Mouse (Mus musculus) stomach, embryonic 16.5 days (tissue): ENCODE results near the gene Mstn. TPM values are rescaled to one million over a fixed set of nuclear protein-coding genes. Genes with fewer than 3 reads are reported as not detected.

Source experiments
- ATAC-seq: fragments of 200-750 bp; cut with Nextera tagmentation; 2 replicates; pipeline ENCODE4 v1.8.0; 2017; ENCODE audit warnings: moderate number of reproducible peaks, moderate TSS enrichment; ENCODE audit not compliant: insufficient read depth, low FRiP score
- H3K27ac ChIP-seq: fragments of 300-500 bp; sonication (generic); 2 replicates; pipeline ENCODE4 v1.5.1; 2014; ENCODE audit warnings: low read length
- H3K27me3 ChIP-seq: fragments of 300-500 bp; sonication (generic); 2 replicates; pipeline ENCODE4 v1.6.1; 2014; ENCODE audit warnings: low read length, control low read depth, mixed read lengths; ENCODE audit not compliant: control insufficient read depth, insufficient read depth
- H3K36me3 ChIP-seq: fragments of 300-500 bp; sonication (generic); 2 replicates; pipeline ENCODE4 v1.6.1; 2014; ENCODE audit warnings: low read length; ENCODE audit not compliant: control insufficient read depth, insufficient read depth
- H3K4me1 ChIP-seq: fragments of 300-500 bp; sonication (generic); 2 replicates; pipeline ENCODE4 v1.6.1; 2014; ENCODE audit warnings: low read length, control low read depth, mixed read lengths; ENCODE audit not compliant: control insufficient read depth, insufficient read depth
- H3K4me2 ChIP-seq: fragments of 300-500 bp; sonication (generic); 2 replicates; pipeline ENCODE4 v1.6.1; 2014; ENCODE audit warnings: low read depth, low read length, mixed read lengths
- H3K4me3 ChIP-seq: fragments of 300-500 bp; sonication (generic); replicated peaks from 2 replicates; pipeline ENCODE4 v1.5.1; 2014; ENCODE audit warnings: mild to moderate bottlenecking, low read length
- H3K9ac ChIP-seq: fragments of 300-500 bp; sonication (generic); 2 replicates; pipeline ENCODE4 v1.6.1; 2014; ENCODE audit warnings: low read length
- H3K9me3 ChIP-seq: fragments of 300-500 bp; sonication (generic); replicated peaks from 2 replicates; pipeline ENCODE4 v1.6.1; 2016; ENCODE audit warnings: low read length, control low read depth; ENCODE audit not compliant: control insufficient read depth
- WGBS: fragments of 180-500 bp; shearing (Covaris S2); extraction: QIAGEN DNeasy Blood & Tissue Kit; methylation state at CpG from one replicate; pipeline ENCODE4 v1.1.7; 2014; 5-methylcytosine and 5-hydroxymethylcytosine counted together
- polyA plus RNA-seq: library from polyadenylated mRNA; unstranded; fragments of >200 nt; fragmentation: Nextera tagmentation; extraction: Ambion mirVana; gene quantifications from 2 replicates; pipeline ENCODE4 v1.2.1, GENCODE M21; 2015

Gene Mstn
- polyA plus RNA-seq, 1 experiment from 2014 or later, result 1.1 TPM

DNA sequence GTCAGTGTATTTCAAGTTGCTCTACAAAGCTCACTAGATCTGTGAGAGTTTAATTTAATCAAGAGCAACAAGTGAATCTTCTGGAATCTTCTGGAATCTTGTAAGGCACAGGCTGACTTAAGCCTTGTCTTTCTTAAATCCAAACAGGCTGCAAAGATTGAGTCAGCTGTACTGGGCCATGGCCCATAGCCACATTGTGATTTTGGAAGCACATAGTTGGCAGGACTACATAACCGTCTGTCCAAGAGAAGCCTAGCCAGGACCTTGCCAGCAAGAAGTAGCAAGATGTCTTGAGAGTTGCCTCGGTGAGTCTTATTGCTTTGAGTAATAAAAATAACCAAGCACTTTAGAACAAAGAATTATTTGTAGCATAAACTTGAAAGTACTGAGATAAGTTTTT lies 18.4 kb downstream of the Mstn start:
- Histone ChIP-seq H3K4me2 (no peak overlapping the region), H3K36me3 (no peaks in the 10 kb centered on the region), H3K4me3 (no peak overlapping the region), H3K4me1 (no peaks in the 10 kb centered on the region), H3K9ac (no peak overlapping the region), H3K27ac (no peak overlapping the region), H3K9me3 (no peaks in the 10 kb centered on the region), H3K27me3 (no peaks in the 10 kb centered on the region)
- ATAC-seq, result no peak
- 77% methylated on average over 2 of the region's 2 CpGs for WGBS

DNA sequence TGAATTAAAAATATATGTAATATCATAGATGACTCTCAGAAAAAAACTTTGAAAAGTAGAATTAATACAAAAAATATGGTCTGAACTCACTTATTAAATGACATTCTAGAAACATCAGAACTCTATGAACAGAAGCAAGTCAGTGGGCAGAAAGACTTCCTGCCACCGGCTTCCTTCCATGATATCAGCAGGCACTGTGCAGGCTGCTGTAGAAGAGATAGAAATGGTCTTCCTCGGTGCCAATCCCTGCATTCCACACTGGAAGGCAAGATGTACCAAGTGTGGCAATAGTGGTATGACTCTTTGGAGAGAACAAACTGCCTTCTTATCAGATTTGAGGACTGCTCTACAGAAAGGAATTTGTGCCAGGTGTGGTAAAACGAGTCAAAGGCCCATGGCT lies 19.2 kb downstream of the Mstn start:
- Histone ChIP-seq H3K4me3 (no peak overlapping the region), H3K36me3 (no peaks in the 10 kb centered on the region), H3K27ac (no peak overlapping the region), H3K9me3 (no peaks in the 10 kb centered on the region), H3K4me1 (no peaks in the 10 kb centered on the region), H3K9ac (no peak overlapping the region), H3K27me3 (no peaks in the 10 kb centered on the region), H3K4me2 (no peak overlapping the region)
- no peak for ATAC-seq
- WGBS, result 71% methylated on average over 3 of the region's 3 CpGs

DNA sequence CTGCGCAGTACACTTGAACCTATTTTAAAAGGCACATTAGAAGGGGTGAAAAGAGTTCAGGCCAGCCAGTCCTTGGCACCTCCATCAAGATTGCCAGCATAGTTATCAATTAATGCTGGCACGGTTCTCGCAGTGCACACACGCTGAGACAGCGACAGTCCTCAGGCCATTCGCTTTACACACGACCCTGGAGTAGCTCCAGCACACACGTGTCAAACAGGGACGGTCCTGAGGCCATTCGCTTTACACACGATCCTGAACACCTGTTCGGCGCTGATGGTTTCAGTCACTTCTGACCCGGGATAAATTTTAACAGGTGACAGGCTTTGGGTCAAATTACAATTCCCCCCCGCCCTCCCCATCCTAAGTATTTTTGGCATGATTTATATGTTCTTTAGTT lies 23.8 kb downstream of the Mstn start:
- WGBS, result 48% methylated on average over 15 of the region's 15 CpGs
- no peaks in the 10 kb centered on the region for H3K9me3 ChIP-seq
- ATAC-seq, result no peak
- H3K4me3 ChIP-seq, result no peak overlapping the region
- H3K9ac ChIP-seq, result no peak overlapping the region
- H3K36me3 ChIP-seq, result no peaks in the 10 kb centered on the region
- no peak overlapping the region for H3K4me2 ChIP-seq
- H3K27me3 ChIP-seq, result no peaks in the 10 kb centered on the region
- no peaks in the 10 kb centered on the region for H3K4me1 ChIP-seq
- no peak overlapping the region for H3K27ac ChIP-seq

DNA sequence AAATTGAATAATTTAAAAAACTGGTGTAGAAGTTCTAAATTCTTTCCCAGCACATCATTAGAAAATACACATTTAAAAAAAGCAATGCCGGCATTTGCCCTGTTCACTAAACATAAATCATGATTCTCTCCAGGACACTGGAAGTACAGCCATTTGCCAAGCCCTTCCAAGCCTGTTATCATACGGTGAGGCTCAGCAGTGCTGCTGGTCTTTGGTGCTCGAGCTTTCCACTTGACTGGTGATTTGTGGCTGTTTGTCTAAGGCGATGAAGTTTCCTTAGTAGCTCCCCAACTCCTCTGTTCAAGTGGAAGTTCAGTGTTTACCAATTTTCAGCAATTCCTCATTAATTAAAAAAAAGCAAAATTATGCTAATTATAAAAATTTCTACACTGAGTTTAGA lies 24.6 kb downstream of the Mstn start:
- no peaks in the 10 kb centered on the region for H3K4me1 ChIP-seq
- no peak overlapping the region for H3K27ac ChIP-seq
- 26% methylated on average over 4 of the region's 4 CpGs for WGBS
- H3K4me2 ChIP-seq, result no peak overlapping the region
- H3K27me3 ChIP-seq, result no peaks in the 10 kb centered on the region
- H3K4me3 ChIP-seq, result no peak overlapping the region
- no peaks in the 10 kb centered on the region for H3K36me3 ChIP-seq
- ATAC-seq, result no peak
- no peak overlapping the region for H3K9ac ChIP-seq
- H3K9me3 ChIP-seq, result no peaks in the 10 kb centered on the region

DNA sequence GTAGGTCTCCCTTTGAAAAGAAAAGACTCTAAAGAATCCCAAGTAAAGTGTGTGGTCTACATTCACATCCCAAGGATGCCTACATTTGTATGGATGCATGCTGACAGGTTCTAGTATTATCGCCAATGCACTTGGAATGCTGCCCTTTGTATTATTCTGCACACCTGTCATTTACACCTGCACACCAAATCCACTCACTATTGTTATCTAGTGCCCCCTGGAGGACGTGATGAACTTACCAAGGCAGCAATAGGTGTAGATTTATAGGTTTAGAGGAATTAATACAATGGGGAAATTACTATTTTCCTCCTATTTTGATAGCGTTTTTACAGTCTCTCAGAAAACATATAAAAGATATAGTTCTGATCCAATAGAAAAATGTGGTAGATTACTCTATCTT lies 31.7 kb downstream of the Mstn start:
- no peak overlapping the region for H3K4me2 ChIP-seq
- WGBS, result 33% methylated on average over 3 of the region's 3 CpGs
- no peaks in the 10 kb centered on the region for H3K27me3 ChIP-seq
- H3K4me1 ChIP-seq, result no peaks in the 10 kb centered on the region
- H3K9ac ChIP-seq, result no peak overlapping the region
- H3K4me3 ChIP-seq, result no peak overlapping the region
- H3K9me3 ChIP-seq, result no peaks in the 10 kb centered on the region
- no peak overlapping the region for H3K27ac ChIP-seq
- no peak for ATAC-seq
- H3K36me3 ChIP-seq, result no peaks in the 10 kb centered on the region

DNA sequence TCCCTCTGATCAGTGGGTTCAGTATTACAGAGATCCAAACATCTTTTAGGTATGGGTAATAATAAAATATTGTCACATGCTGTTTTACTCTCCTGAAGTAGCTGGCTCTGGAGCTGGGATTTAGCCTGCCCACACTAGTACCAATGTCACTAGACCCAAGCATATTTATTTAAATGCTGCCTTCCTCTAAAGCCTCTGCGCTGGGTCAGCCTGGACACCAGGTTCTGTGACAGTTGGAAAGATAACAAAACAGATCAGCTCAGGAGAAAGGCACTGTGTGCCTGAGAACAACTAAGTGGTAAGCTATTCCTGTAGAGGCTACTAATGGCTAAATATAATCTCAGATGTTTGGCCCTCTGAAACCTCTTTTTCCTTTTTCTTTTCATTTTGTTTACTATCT lies 49.1 kb downstream of the Mstn start:
- 53% methylated on average over 1 of the region's 1 CpGs for WGBS
- Histone ChIP-seq H3K4me1 (no peaks in the 10 kb centered on the region), H3K36me3 (no peaks in the 10 kb centered on the region), H3K27ac (no peak overlapping the region), H3K9me3 (no peaks in the 10 kb centered on the region), H3K4me2 (no peak overlapping the region), H3K4me3 (no peak overlapping the region), H3K9ac (no peak overlapping the region), H3K27me3 (no peaks in the 10 kb centered on the region)
- ATAC-seq, result no peak

Other genes starting within 250 kb of the Mstn start
- gene Inpp1, start 244.0 kb upstream of the Mstn start, polyA plus RNA-seq, result 15.5 and 15.9 TPM in 2 replicates
- 25.1 and 26.2 TPM in 2 replicates for gene Hibch, start 216.7 kb upstream of the Mstn start, polyA plus RNA-seq
- gene 1700019D03Rik, start 41.5 kb upstream of the Mstn start, polyA plus RNA-seq, result 10.5 and 10.7 TPM in 2 replicates
- not detected in 2 replicates for gene 1700019A02Rik, start 126.0 kb downstream of the Mstn start, polyA plus RNA-seq
- gene Pms1, start 235.4 kb downstream of the Mstn start, polyA plus RNA-seq, result 13.2 and 14.1 TPM in 2 replicates
- 42.1 and 45.3 TPM in 2 replicates for gene Ormdl1, start 235.5 kb downstream of the Mstn start, polyA plus RNA-seq
- not detected in 2 replicates for gene Gm28778, start 235.5 kb downstream of the Mstn start, polyA plus RNA-seq